Mouse (Mus musculus): ENCODE measurements around the gene Tmem213.

- no peak for TF ChIP-seq CTCF (IDR thresholded peaks at IDR 0.05; ENCODE audit: borderline replicate concordance, insufficient read depth, low read length)
- no peak for TF ChIP-seq POLR2A (IDR thresholded peaks at IDR 0.05; ENCODE audit: low read depth, low read length)
Observed at GRCm38 (mm10) chr6:38159576-38159975, 50.5 kb downstream of the Tmem213 start.
